Mouse (Mus musculus) thymus, adult 2 months (tissue): Measurements from ENCODE around the gene Utp20.

Experiments used
- CTCF ChIP-seq: fragments of 200-500 bp; IDR thresholded peaks from 2 replicates; pipeline ENCODE4 v1.5.1; 2012; ENCODE audit warnings: mild to moderate bottlenecking, control low read depth, low read length, moderate library complexity, borderline replicate concordance; ENCODE audit not compliant: control insufficient read depth, poor library complexity, insufficient read depth; ENCODE audit errors: extremely low read depth
- POLR2A ChIP-seq: fragments of 200-500 bp; IDR thresholded peaks from 2 replicates; pipeline ENCODE4 v1.6.1; 2012; ENCODE audit warnings: mild to moderate bottlenecking, low read length, control low read depth, moderate library complexity; ENCODE audit not compliant: control insufficient read depth, poor library complexity, insufficient read depth; ENCODE audit errors: extremely low read depth

DNA sequence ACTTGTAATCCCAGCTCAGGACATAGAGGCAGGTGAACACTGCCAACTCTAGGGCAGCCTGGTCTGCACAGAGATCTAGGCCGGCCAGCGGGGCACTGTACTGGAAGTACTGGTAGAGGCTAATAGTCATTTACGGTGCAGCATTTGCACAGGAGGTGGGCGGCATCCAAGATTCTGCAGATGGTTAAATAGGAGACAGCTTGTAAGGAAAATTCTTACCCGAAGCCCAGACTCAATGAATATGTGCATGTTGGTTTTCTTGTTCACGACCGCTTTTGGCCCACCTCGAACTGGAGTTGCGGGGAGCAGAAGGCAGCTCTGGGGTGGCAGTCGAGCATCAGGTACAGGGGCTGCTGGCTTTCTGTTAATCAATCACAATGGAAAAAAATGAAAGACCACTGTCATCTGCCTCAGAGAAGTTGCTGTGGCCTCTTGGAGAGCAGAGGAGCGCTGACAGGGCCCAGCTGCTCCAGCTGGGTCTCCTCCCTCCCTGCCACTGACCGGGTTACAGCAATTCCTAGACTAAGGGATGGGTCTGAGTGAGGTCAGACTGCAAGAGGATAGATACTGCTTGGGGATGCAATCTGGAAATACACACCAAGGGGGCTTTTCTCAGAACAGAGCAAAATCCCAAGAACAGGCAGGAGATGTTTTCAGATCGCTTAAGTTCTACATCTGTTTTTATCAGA is 64.9 kb downstream of the Utp20 start:
- no peak for TF ChIP-seq POLR2A
- TF ChIP-seq CTCF: no peak
